Mouse (Mus musculus) 3T3-L1 (cell line): ENCODE measurements at regions not wholly inside any gene's neighbourhood (a gene's known extent, or its start where the extent isn't known, plus 50 kb on each side); places are given as distances from the start of the nearest gene placed in this dataset.
"Not testable (repeated sequence)": the region's sequence is repeated elsewhere in the genome, so short reads cannot be mapped to it uniquely, and the experiment has no call there.

Experiments used
- DNase-seq: peaks from one replicate; pipeline ENCODE4 v3.0.0-alpha.2; 2015; ENCODE audit warnings: low read depth, low spot score

DNA sequence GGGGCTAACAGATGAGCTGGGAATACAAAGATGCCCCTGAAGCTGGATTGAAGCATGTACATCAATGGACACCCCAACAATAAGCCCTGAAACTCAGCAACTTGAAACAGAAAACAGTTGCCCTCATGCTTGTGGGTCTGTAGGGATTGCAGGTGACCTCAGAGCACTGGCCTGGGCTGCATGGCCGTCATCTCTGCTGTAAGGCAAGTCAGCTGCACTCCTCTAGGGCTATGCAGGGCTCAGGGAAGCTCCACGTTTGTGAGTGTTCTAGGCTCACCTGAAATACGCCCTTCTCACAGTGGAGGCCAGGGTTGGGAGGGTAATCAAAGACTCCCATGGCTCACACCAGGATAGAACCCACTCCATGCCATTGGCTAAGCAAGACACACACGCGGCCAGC is 292.2 kb upstream of the Kdm8 start:
- DNase-seq: no peak

DNA sequence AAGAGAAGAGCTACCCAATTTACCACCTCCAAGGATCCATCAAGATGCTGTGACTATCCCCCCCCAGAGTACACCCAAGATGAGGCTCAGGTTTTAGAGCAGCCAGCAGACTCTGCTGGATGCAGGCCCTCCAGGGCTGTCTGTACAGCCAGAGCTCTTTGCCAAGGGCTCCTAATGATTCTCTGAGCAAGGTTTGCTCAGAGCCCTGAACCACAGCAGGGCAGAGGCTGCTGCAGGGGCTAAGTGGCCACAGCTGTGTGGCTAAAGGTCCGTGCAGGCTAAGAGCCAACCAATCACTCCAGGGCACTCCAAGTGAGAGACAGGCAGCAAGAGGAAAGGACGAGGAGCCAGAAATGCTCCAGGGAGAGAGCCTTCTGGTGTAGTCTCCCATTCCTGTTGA is 289.2 kb upstream of the Kdm8 start:
- DNase-seq: no peak

DNA sequence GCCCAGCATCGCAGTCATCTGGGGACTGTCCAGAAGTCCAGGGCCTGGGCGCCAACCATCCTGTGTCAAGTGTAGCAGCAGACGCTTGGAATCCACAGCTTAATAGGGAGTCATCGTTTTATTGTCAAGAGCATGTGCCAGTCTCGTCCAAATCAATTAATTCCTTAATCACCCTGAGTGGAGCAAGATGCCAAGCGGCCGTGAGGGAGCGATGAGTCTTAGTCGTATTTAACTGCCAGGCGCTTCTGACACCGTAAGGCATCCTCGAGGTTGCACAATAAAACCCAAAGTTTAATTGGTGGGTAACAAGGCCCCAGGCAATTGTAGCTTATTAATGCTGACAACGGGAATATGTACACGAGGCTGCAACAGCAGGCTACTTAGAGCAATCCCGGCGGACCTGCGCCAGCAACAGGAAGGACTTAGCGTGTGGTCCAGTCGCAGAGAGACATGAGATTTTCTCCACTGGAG is 277.6 kb upstream of the Kdm8 start:
- no peak for DNase-seq

DNA sequence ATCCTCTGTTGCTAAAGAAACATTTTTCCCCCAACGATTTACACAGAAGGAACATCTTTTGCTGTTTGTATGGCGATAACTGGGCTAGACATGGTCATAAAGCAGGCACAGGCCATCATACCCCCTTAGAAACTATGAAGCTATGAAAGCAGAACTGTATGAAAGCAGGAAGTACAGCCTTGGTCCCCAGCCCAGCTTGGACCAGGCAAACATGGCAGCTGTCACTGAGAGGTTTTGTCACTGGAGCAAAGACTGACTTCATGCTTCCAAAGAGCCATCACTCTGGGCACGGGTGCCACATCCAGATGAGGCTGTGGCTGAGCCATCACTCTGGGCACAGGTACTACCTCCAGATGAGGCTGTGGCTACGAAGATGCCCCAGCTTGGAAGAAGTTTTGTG is 276.8 kb upstream of the Kdm8 start:
- no peak for DNase-seq

DNA sequence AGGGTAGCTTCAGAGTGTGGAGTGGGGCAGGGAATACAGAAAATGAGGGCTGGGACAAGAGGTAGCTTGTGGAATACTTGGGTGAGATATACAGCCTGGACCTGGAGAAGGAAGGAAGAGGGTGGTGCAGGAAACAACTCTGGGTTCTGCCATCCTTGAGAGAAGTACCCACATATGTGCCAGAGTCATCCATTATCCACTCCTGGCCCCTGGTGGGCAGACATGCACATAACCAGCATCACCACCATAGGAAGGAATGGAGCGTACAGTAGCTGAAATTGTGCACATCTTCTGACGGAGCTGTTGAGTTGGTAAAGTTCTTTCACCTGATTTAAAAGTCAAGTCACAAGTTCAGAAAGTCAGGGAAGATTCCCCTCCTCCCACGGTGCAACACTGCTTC is 262.9 kb upstream of the Kdm8 start:
- DNase-seq: no peak

DNA sequence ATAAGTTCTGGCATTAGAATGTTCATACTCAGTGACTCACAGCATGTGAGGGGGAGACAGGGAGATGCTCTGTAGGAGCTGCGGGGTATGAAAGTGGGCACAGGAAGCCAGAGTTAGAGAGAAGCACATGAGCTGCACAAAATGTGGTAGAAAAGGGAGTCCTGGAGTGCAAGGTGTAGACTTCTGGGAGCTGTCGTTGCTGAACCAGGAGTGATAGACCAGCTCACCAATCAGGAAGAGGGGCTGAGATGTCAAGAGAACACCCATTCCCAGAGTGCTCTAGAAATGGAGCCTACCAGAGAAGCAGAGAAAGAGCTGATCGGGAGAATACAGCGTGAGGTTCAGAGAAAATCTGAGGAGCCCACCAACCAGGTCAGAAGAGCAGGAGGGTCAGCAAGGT is 262.2 kb upstream of the Kdm8 start:
- no peak for DNase-seq

DNA sequence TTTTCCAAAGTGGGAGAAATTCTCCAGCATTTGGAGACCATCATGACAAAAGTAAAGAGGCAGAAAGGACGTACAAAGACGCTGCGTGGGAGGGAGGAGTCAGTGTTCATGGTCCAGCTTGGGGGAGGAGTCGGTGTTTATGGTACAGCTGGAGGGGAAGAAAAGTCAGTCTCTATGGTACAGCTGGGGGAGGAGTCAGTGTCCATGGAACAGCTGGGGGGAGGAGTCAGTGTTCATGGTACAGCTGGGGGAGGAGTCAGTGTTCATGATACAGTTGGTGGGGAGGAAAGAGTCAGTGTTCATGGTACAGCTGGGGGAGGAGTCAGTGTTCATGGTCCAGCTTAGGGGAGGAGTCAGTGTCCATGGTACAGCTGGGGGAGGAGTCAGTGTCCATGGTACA is 261.5 kb upstream of the Kdm8 start:
- DNase-seq: not testable (repeated sequence)

DNA sequence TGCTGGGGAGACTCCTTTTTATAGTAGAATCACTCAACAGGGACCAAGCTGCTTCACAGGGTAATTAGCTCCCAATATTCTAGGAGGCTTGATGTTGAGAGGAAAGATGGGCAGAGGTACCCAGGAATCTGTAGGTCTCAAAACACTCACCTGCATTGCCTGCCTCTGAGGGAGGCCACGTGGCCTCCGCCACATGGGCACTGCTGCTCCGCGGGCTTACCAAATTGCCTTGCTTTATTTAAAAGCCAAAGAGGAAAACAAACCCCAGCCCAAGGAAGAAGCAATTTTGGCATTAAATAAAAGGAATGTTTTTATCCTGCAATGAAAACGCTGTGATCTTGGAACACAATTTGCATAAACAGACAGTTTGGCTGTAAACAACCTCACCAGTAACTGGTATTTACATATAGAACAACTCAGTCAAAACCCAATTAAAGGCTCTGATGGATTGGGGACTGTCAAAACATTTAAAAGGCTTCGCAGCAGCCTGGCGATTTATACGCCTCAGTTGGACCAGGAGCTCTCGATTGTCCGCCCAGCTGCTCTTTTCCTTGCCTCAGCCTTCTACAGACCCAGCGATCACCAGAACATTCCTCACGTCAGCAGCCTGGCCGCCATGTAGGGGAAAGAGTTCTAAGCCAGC is 259.3 kb upstream of the Kdm8 start:
- DNase-seq: no peak

DNA sequence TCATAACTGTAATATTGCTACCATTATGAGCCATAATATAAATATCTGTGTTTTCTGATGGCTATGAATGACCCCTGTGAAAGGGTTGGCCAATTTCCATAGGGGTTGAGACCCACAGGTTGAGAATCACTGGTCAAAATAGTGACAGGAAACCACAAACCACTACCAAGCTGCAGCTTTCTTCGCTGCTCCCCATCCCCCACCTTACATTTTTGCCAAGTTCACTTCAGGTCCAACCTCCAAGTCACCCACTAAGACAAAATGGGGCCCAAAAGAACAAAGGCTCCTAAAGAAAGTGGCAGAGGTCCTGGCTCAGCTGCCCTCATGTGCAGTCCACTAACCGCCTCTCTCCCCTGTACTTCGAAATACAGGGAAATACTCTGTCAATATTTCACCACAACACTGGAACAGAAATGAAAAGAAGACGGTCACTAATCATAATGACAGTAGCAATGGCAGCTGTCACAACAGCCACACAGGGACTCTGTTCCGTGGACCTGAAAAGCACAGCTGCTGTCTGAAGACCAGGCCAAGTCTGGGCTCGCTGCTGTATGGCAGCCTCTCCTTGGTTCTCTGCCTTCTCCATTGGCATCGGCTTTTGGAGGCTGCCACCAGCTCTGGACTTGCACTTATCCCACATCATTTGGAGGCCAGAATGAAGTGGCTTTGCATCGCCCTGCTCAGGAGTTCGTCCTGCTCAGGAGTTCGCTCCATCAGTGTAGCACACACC is 257.3 kb upstream of the Kdm8 start:
- no peak for DNase-seq

DNA sequence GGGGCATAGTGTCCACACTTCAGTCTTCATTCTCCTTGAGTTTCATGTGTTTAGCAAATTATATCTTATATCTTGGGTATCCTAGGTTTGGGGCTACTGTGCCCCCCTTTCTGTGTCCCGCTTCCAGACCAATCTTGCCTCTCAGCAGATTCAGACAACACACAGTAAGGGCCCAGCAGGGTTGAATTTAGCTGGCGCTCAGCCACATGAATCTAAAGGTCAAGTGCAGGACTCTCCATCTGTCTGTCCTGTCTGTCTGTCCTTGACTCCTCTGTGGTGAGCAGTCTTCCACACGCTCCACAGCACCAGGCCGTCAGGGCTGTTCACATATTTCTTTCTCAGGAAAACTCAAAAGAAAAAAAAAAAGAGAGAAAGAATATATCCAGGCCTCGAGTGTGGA is 255.5 kb upstream of the Kdm8 start:
- DNase-seq: no peak

DNA sequence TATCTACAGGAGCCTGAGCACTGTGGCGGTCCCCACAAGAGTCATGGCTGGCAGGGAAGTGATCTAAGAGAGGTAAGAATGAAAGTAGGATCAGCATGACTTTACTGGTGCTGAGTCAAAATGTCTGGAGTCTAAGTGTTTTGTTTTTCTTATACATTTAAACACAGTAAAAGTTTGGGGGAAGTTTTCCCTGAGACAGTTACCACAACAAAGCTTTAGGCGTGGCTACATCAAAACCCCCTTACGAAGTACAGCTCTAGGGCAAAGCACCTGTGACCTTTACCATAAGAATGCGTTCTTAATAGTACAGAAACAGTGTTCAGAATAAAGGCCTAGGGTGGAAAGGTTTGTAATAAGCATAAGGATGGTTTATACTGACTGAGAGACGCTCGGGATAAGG is 254.4 kb upstream of the Kdm8 start:
- no peak for DNase-seq

DNA sequence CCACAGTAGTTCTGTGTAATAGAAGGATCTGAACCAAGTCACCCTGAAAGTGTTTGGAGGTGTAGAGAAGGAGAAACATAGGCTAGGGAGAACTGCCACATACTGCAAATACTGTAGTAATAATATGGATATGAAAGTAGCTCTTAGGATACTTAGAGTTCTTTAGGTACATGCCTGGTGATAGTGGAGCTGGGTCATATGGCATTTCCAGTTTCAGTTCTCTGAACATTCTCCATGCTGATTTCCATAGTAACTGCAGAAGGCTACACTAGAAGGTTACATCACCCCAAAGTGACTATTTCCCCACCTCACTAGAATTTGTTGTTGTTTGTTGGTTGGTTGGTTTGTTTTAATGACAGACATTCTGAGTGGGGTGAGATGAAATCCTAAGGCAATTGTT is 253.2 kb upstream of the Kdm8 start:
- no peak for DNase-seq

DNA sequence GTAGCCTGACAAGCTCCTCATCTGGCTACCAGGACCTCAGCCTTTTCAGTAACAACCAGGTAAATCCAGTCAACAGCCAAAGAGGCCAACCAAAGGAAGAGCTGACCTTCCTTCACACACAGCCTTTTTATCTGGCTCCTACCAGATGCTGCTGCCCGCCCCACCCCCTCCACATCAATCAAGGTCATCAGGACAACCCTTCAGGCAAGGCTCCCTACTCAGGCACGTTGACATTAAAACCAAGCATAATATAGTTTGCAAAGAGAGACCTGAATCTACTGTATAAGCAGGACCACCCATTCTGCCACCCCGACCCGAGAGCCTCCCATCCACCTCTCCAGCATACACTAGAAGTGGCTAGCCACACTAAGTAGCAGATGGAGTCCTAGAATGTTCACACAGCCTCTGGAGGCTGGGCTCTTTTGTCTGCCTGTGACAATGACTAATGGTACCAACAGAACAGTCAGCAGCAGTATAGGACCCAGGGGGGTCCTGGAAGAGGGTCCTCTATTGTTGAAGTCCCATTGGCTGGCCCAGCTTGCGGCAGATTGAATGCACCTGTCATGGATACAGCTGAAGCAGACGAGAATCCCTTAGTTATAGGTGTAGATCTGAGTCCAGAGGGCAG is 233.0 kb upstream of the Kdm8 start:
- no peak for DNase-seq

DNA sequence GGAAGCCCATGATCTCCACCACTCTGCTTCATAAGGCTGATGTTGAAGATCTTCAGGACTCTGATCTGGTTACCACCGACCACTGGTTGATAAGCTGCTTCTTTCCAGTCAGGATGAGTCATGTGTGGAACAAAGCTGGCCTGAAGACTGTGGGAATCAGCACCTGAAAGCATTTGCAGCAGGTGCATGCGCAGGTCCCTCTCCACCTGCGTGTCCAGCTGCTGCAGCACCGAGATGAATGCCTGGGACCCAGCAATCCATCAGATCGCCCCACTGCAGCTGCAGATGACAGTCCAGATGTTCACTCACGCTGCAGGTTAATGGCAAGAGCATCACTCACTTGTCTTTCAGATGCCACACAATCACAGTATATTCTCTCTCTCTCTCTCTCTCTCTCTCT is 230.4 kb upstream of the Kdm8 start:
- no peak for DNase-seq

DNA sequence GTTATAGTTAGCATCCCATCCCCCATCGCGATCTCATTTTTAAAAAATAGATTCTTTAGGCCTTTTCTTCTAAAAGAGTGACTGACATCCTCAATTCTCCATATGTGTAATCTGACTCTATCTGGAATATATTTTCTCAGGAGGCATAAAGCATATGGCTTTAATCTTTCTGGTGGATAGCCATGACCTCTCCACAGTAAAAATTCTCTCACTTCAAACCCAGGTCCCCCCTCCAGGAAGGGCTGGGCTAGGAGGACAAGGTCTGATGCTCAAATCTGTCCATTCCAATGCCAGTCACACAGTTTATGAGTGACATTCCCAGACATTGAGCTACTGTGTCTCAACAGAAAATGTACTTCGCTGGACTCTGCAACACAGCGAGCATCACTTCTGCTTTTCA is 226.8 kb upstream of the Kdm8 start:
- DNase-seq: no peak

DNA sequence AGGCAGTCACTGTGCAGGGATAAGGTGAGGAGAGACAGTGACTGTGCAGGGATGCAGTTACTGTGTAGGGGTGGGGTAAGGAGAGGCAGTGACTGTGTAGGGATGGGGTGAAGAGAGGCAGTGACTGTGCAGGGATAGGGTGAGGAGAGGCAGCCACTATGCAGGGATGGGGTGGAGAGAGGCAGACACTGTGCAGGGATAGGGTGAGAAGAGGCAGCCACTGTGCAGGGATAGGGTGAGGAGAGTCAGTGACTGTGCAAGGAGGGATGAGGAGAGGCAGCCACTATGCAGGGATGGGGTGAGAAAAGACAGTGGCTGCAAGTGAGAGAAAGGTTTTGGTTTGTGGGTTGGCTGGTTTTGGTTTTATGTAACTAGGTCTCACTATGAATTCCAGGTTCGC is 221.8 kb upstream of the Kdm8 start:
- no peak for DNase-seq

DNA sequence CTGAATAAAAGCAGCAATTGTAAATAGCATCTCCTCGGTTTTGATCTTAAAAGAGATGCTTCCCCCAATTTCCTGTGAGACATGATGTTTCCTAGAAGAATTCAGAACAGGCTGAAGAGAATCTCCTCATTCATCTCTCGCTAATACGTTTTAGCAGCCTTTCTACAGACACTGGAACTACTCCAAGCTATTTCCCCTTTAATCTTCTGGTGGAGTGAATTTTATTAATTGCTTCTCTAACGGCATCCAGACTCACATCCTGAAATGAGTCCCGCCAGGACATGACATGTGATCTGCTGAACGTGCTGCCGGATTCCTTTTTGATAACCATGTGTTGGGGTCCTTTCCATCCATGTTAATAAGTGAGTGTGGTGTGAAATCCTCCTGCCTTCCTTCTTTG is 209.6 kb upstream of the Kdm8 start:
- DNase-seq: no peak

DNA sequence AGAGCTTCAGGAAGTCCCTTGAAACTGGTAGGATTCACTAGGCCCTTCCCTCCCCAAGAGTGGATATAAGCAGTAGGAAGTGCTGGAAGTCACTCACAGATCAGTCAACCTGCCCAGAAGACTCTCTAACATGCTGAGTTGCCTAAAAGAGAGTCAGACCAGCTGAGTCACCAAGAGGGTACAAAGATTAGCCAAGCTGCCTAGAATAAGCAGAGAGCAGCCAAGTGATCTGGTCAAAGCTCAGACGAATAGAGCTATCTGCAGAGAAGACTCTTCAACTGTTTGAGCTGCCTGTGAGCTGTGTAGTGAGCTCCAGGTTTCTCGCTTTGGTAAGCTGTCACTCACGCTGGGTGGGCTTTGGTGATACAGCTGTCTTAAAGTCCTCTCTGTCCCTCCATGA is 207.4 kb upstream of the Kdm8 start:
- DNase-seq: no peak

DNA sequence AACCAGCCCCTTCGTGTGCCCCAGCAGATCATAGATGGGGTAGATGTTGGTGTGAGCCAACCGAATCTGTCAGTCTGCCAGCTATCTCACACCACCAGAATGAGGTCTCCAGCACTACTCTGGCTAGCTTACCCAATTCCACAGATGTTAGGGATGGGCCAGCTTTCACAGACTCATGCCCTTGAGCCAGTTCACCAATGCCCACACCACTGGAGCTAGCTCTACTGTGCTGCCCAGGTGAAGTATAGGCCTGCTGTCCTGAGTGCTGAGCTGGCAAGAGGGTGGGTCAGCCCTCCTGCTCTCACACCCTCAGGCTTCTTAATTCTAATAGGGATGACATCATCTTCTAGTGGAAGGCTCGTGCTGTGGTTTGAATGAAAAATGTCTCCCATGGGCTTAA is 201.5 kb upstream of the Kdm8 start:
- DNase-seq: no peak

DNA sequence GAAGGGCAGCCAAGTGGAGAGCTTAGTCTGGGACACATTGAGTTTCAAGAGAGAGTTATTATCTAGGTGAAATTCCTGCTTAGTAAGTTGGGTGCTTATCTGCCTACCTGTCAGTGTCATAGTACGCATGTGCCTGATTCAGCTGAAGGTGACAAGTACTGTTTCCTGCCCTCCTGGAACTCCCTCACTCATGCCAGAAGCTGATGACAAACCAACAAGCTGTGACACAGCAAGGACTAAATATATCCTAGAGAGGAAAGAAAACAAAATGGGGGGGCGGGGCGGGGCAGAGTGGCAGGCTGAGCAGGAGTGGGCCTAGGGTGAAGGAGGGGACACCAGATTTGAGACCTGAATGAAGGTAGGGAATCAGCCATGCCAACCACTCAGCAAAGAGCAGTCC is 196.1 kb upstream of the Kdm8 start:
- DNase-seq: no peak

DNA sequence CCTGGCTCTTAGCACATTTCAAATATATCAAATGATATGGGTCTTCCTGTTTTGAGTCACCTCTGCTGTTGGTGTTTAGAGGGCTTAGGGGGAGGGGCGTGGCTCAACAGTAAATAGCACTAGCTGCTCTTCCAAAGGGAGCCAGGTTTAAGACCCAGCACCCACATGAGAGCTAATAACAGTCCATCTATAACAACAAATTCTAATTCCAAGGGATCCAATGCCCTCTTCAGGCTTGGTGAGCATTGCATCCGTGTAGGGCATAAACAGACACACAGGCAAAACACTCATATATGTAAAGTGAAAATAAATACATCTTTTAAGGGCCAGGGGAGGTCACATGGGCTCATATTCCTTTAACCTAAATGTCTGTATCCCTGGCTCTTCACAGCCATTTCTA is 194.1 kb upstream of the Kdm8 start:
- no peak for DNase-seq

DNA sequence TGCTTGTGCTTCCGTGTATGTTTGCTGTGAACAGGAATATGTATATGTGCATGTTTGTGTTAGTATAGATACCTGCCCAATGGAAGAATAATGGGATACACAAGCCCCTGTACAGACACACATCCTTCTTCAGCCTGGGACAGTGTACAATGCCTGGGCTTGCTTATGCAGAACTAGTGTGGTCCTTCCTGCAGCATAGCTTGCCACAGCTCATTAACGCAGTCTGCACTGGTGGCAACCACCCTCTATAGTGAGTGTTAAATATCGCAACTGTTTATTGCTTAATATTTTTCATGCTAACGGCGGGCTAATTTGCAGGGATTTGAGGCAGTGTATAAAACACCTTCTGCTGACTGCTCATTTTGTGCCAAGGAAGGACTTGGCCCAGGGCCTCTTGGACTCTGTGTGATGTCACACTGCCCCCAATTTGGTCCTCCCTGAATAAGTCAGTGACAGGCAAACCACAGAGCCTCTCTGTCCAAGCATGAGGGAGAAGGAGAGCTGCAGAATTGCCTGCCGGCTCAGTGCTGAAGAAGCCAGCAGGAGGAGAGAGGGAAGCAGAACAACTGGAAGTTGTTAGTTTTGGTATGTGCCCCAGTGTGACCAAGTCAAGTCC is 193.4 kb upstream of the Kdm8 start:
- DNase-seq: no peak

DNA sequence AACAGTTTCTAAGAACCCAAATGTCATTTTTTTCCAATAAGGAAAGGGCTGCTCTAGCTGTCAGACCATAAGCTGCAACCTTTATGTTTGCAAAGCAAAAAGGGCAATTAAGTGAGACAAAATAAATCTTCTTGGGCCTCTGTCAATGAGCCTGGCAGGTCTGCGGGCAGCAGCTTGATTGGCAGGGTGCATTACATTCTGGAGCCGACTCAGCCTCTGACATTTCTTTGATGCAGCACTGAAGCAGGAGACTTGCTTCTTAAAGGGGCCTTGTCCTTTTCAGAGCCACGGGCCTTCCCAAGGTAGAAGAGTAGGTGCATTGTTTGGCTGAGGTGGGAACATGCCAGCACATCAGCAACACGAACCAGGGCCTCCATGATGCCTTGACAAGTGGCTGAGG is 190.2 kb upstream of the Kdm8 start:
- no peak for DNase-seq
